Mouse (Mus musculus) G1E (cell line): Measurements from ENCODE around the gene Ramp1. TPM values are rescaled to one million over a fixed set of nuclear protein-coding genes. Genes with fewer than 3 reads are reported as not detected.
A peak's percentile ranks its signal among the peaks of the same experiment; 100 is the strongest.

Experiments used
- ATAC-seq: 2 replicates; pipeline ENCODE4 v1.8.0; 2016; ENCODE audit warnings: mild to moderate bottlenecking; ENCODE audit not compliant: insufficient number of reproducible peaks, poor library complexity, low FRiP score, severe bottlenecking; ENCODE audit errors: extremely low read depth
- DNase-seq: peaks from one replicate; pipeline ENCODE4 v3.0.0; 2012; ENCODE audit warnings: low spot score
- H3K27me3 ChIP-seq: 2 replicates; pipeline ENCODE4 v1.6.1; 2012; ENCODE audit warnings: mild to moderate bottlenecking, low read length, inconsistent platforms; ENCODE audit not compliant: insufficient read depth
- H3K36me3 ChIP-seq: replicated peaks from 2 replicates; pipeline ENCODE3; 2012; ENCODE audit warnings: mild to moderate bottlenecking, inconsistent platforms
- H3K4me1 ChIP-seq: 2 replicates; pipeline ENCODE4 v1.6.1; 2012; ENCODE audit warnings: low read depth, low read length, inconsistent platforms, mixed read lengths; ENCODE audit not compliant: insufficient read depth
- H3K4me3 ChIP-seq: 2 replicates; pipeline ENCODE4 v1.5.1; 2012; ENCODE audit warnings: low read depth, mild to moderate bottlenecking, inconsistent platforms, low read length, moderate library complexity, mixed read lengths
- H3K9me3 ChIP-seq: replicated peaks from 2 replicates; pipeline ENCODE4 v1.6.1; 2012; ENCODE audit warnings: inconsistent platforms
- CTCF ChIP-seq: IDR thresholded peaks from 2 replicates; pipeline ENCODE4 v1.5.1; 2012; ENCODE audit warnings: low read depth, low read length, inconsistent platforms, mixed read lengths
- GATA1 ChIP-seq: IDR thresholded peaks from 2 replicates; pipeline ENCODE4 v1.6.1; 2012; ENCODE audit warnings: borderline replicate concordance, low read length, inconsistent platforms, mixed read lengths
- GATA2 ChIP-seq: IDR thresholded peaks from 2 replicates; pipeline ENCODE4 v1.6.1; 2012; ENCODE audit warnings: low read depth, low read length, inconsistent platforms, borderline replicate concordance
- POLR2AphosphoS5 ChIP-seq: IDR thresholded peaks from 2 replicates; pipeline ENCODE4 v1.6.1; 2012; ENCODE audit warnings: low read depth, low read length, inconsistent platforms; ENCODE audit not compliant: insufficient replicate concordance
- TAL1 ChIP-seq: conservative IDR thresholded peaks from 2 replicates; pipeline ENCODE4 v1.6.1; 2012; ENCODE audit warnings: low read depth, low read length, inconsistent platforms, mixed read lengths
- polyA plus RNA-seq: library from polyadenylated mRNA; stranded (reverse); fragments of >175 nt; gene quantifications from 2 replicates; pipeline ENCODE4 v1.2.3, GENCODE M21; 2012
- total RNA-seq, 2 experiments: library from RNA; stranded (forward) in 1 of 2; stranded (reverse) in 1 of 2; fragments of 200-1000 nt in 1 of 2; fragments of >200 nt in 1 of 2; fragmentation: Nextera tagmentation in 1 of 2; gene quantifications; 2 replicates each; pipeline ENCODE4 v1.2.3; 2014 to 2017

Ramp1 gene
- total and polyA plus RNA-seq, 3 experiments = 0.10 to 0.11 TPM; not detected in 1

- ATAC-seq (no peak), DNase-seq (no peak)
- Histone ChIP-seq H3K9me3 (peaks cover 32% of the 10 kb centered on the region), H3K4me3 (no peak overlapping the region), H3K4me1 (no peaks in the 10 kb centered on the region), H3K36me3 (no peaks in the 10 kb centered on the region), H3K27me3 (no peaks in the 10 kb centered on the region)
- TF ChIP-seq POLR2AphosphoS5 (no peak), GATA1 (no peak), TAL1 (no peak)
Observed at GRCm38 (mm10) chr1:91181784-91182450, 2.3 kb downstream of the Ramp1 start.

- no peaks in the 10 kb centered on the region for H3K27me3 ChIP-seq
- no peak for DNase-seq
Observed at GRCm38 (mm10) chr1:91183305-91183704, 3.7 kb downstream of the Ramp1 start.

GRCm38 (mm10) chr1:91186677-91187076 lies 7.1 kb downstream of the Ramp1 start:
- no peak for ATAC-seq
- Histone ChIP-seq H3K9me3 (peaks cover 12% of the 10 kb centered on the region), H3K4me1 (no peaks in the 10 kb centered on the region), H3K4me3 (no peak overlapping the region), H3K36me3 (no peaks in the 10 kb centered on the region), H3K27me3 (no peaks in the 10 kb centered on the region)
- TF ChIP-seq TAL1 (no peak), GATA2 (no peak), CTCF (no peak), POLR2AphosphoS5 (no peak), GATA1 (no peak)
- no peak for DNase-seq

More at GRCm38 (mm10) chr1:91183305-91183704, 3.7 kb downstream of the Ramp1 start:
- no peak for ATAC-seq
- Histone ChIP-seq H3K4me3 (no peak overlapping the region), H3K36me3 (no peaks in the 10 kb centered on the region), H3K4me1 (no peaks in the 10 kb centered on the region), H3K9me3 (peaks cover 31% of the 10 kb centered on the region)
- TF ChIP-seq POLR2AphosphoS5 = no peak
- no peak for TF ChIP-seq CTCF
- TF ChIP-seq GATA2 = no peak
- no peak for TF ChIP-seq TAL1
- TF ChIP-seq GATA1 = no peak

GRCm38 (mm10) chr1:91187315-91187714 lies 7.7 kb downstream of the Ramp1 start:
- no peak for DNase-seq
- TF ChIP-seq POLR2AphosphoS5 = no peak
- Histone ChIP-seq H3K27me3 (no peaks in the 10 kb centered on the region), H3K4me1 (no peaks in the 10 kb centered on the region), H3K9me3 (peaks cover 11% of the 10 kb centered on the region), H3K4me3 (no peak overlapping the region), H3K36me3 (no peaks in the 10 kb centered on the region)
- no peak for ATAC-seq

GRCm38 (mm10) chr1:91187786-91188640 lies 8.4 kb downstream of the Ramp1 start:
- Histone ChIP-seq H3K27me3 (no peaks in the 10 kb centered on the region), H3K4me3 (no peak overlapping the region), H3K4me1 (no peaks in the 10 kb centered on the region), H3K36me3 (no peaks in the 10 kb centered on the region), H3K9me3 (peaks cover 7% of the 10 kb centered on the region)
- ATAC-seq = peak; percentile 34; the same call in 1 of the 2 replicates
- no peak for DNase-seq
- TF ChIP-seq GATA2 (no peak), TAL1 (no peak), CTCF (no peak), GATA1 (no peak), POLR2AphosphoS5 (no peak)

- no peaks in the 10 kb centered on the region for H3K4me1 ChIP-seq
- no peak for DNase-seq
- no peaks in the 10 kb centered on the region for H3K27me3 ChIP-seq
- TF ChIP-seq GATA1 (no peak), GATA2 (no peak), CTCF (no peak), TAL1 (no peak), POLR2AphosphoS5 (no peak)
- peaks cover 4% of the 10 kb centered on the region; the same call in 1 of the 2 replicates for H3K9me3 ChIP-seq
- H3K36me3 ChIP-seq = no peaks in the 10 kb centered on the region
- ATAC-seq = no peak
- H3K4me3 ChIP-seq = no peak overlapping the region
Observed at GRCm38 (mm10) chr1:91188851-91189460, 9.3 kb downstream of the Ramp1 start.
